Mouse (Mus musculus): ENCODE results near the gene Lrrc27. TPM values are rescaled to one million over a fixed set of nuclear protein-coding genes. Genes with fewer than 3 reads are reported as not detected.
A peak's percentile ranks its signal among the peaks of the same experiment; 100 is the strongest.

Lrrc27 gene
- polyA plus RNA-seq, 1 experiment, result 14.3 TPM

- Histone ChIP-seq H3K4me1 (ENCODE audit: control insufficient read depth, insufficient read depth, low read length) (no peaks in the 10 kb centered on the region; the same call in 1 of the 2 replicates), H3K27me3 (ENCODE audit: control insufficient read depth, insufficient read depth, low read length) (no peaks in the 10 kb centered on the region), H3K4me3 (replicated peaks; ENCODE audit: insufficient read depth, low read depth, low read length) (no peak overlapping the region), H3K27ac (ENCODE audit: insufficient read depth, low read length) (no peak overlapping the region)
- DNase-seq, result no peak
- TF ChIP-seq CTCF (IDR thresholded peaks at IDR 0.05; ENCODE audit: borderline replicate concordance, insufficient read depth, low read depth, low read length), result no peak
- TF ChIP-seq POLR2A (IDR thresholded peaks at IDR 0.05; ENCODE audit: borderline replicate concordance, insufficient read depth, low read length), result no peak
- WGBS, result 79% methylated on average over 10 of the region's 10 CpGs
Observed at GRCm38 (mm10) chr7:139257752-139258542, 45.2 kb downstream of the Lrrc27 start.

DNA sequence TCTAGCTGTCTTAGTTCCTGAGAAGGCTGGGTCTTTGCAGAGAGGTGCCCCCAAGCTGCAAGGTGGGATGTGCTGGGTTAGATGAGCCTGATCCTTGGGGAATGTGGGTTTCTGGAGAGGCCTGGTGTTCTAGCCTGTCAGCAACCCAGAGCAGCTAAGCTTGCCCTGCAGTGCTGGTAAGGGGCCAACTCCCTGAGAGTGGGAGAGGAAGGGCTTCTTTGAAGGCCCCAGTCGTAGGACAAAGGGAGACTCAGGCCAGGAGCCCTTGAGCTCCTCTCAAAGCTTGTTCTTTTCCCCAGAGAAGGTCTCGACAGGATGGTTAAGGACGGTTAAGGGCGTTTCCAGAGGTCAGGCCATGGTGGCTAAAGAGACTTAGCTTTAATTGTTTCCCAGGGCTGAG lies 51.5 kb downstream of the Lrrc27 start:
- WGBS, result 66% methylated on average over 4 of the region's 4 CpGs
- no peak overlapping the region for H3K4me3 ChIP-seq (replicated peaks; ENCODE audit: insufficient read depth, low read depth, low read length)
- peaks cover 18% of the 10 kb centered on the region for H3K4me1 ChIP-seq (ENCODE audit: control insufficient read depth, insufficient read depth, low read length)
- H3K27ac ChIP-seq (ENCODE audit: insufficient read depth, low read length), result no peak overlapping the region
- no peaks in the 10 kb centered on the region for H3K27me3 ChIP-seq (ENCODE audit: control insufficient read depth, insufficient read depth, low read length)
- DNase-seq, result no peak
- TF ChIP-seq CTCF (IDR thresholded peaks at IDR 0.05; ENCODE audit: borderline replicate concordance, insufficient read depth, low read depth, low read length) (no peak), POLR2A (IDR thresholded peaks at IDR 0.05; ENCODE audit: borderline replicate concordance, insufficient read depth, low read length) (no peak)

DNA sequence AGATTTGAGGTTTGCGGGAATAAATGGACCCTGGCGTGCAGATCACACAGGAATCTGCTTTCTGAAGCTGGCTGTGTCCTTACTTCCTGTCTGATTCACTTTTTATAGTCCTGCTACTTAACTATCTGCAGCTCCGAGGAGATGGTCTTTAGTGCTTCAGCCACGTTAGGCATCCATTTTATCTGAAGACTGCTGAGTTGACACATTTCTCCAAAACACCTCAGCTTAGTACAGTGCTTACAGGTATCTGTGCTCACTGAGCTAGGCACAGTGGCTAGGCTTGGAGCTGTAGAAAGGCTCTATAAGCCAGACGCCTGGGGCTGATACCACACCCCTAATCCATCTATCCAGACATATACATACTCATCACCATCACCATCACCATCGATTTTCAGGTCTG lies 52.8 kb downstream of the Lrrc27 start:
- TF ChIP-seq POLR2A (IDR thresholded peaks at IDR 0.05; ENCODE audit: borderline replicate concordance, insufficient read depth, low read length) (no peak), CTCF (IDR thresholded peaks at IDR 0.05; ENCODE audit: borderline replicate concordance, insufficient read depth, low read depth, low read length) (no peak)
- no peak for DNase-seq
- Histone ChIP-seq H3K4me1 (ENCODE audit: control insufficient read depth, insufficient read depth, low read length) (peaks cover 18% of the 10 kb centered on the region), H3K27ac (ENCODE audit: insufficient read depth, low read length) (no peak overlapping the region), H3K27me3 (ENCODE audit: control insufficient read depth, insufficient read depth, low read length) (no peaks in the 10 kb centered on the region), H3K4me3 (replicated peaks; ENCODE audit: insufficient read depth, low read depth, low read length) (no peak overlapping the region)
- 93% methylated on average over 6 of the region's 6 CpGs for WGBS

- Histone ChIP-seq H3K4me1 (ENCODE audit: control insufficient read depth, insufficient read depth, low read length) (peaks cover 18% of the 10 kb centered on the region), H3K4me3 (replicated peaks; ENCODE audit: insufficient read depth, low read depth, low read length) (no peak overlapping the region), H3K27ac (ENCODE audit: insufficient read depth, low read length) (peak overlapping the region; percentile 29), H3K27me3 (ENCODE audit: control insufficient read depth, insufficient read depth, low read length) (no peaks in the 10 kb centered on the region)
- peak; percentile 72 to 76 for DNase-seq
- TF ChIP-seq POLR2A (IDR thresholded peaks at IDR 0.05; ENCODE audit: borderline replicate concordance, insufficient read depth, low read length) (no peak), CTCF (IDR thresholded peaks at IDR 0.05; ENCODE audit: borderline replicate concordance, insufficient read depth, low read depth, low read length) (no peak)
- 3% methylated on average over 6 of the region's 6 CpGs for WGBS
Observed at GRCm38 (mm10) chr7:139266431-139266830, 53.6 kb downstream of the Lrrc27 start.

DNA sequence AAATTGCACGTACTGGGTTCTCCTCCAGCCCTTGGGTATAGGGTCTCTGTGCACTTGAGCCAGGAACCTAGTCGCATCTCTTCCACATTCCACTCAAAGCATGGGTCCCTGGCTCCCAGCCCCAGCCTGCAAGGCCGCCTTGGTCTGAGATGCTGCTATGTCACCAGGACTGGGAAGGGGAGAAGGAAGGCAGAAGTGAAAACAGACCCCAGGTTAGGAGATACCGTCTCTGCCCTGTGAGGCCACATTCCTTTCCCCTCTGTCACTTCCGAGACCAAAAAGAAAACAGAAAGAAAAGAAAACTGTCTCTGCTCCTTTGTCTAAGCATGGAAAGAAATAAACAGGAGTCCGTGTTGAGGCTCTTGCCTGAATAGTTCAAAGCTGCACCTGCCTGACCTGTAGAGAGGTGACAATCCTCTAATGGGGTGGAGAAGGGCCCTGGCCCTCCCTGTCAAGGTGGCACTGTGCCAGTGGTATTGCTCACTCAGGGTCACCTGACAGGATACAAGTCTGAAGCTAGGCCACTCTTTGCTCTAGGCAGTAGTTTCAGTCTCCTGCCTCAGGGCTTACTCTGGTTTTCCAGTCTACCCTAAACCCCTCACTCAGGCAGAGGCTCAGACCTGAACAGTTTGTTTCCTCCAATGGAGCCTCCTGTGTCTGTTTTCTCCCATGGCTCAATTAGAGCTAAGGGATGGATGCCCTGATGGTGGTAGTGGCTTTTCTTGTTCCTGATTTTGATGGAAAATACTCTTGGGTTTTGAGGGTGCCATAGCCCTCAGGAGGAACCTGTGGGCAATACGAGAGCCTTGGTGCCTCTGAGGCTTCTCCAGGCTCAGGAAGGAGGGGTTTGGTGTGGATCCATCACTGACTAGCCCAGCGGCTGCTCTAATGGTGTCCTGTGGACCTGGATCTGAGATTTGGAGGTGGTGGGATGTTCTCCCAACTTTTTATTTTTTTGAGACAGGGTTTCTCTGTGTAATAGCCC lies 54.4 kb downstream of the Lrrc27 start:
- DNase-seq, result peak in 1 of 2 experiments; percentile 31
- Histone ChIP-seq H3K27ac (ENCODE audit: insufficient read depth, low read length) (peak overlapping the region; percentile 29), H3K27me3 (ENCODE audit: control insufficient read depth, insufficient read depth, low read length) (no peaks in the 10 kb centered on the region), H3K4me1 (ENCODE audit: control insufficient read depth, insufficient read depth, low read length) (peaks cover 22% of the 10 kb centered on the region), H3K4me3 (replicated peaks; ENCODE audit: insufficient read depth, low read depth, low read length) (no peak overlapping the region)
- TF ChIP-seq CTCF (IDR thresholded peaks at IDR 0.05; ENCODE audit: borderline replicate concordance, insufficient read depth, low read depth, low read length) (no peak), POLR2A (IDR thresholded peaks at IDR 0.05; ENCODE audit: borderline replicate concordance, insufficient read depth, low read length) (no peak)
- WGBS, result 74% methylated on average over 8 of the region's 8 CpGs

GRCm38 (mm10) chr7:139270738-139271137 lies 58.0 kb downstream of the Lrrc27 start:
- no peak for DNase-seq
- no peaks in the 10 kb centered on the region for H3K27me3 ChIP-seq (ENCODE audit: control insufficient read depth, insufficient read depth, low read length)
- peaks cover 45% of the 10 kb centered on the region for H3K4me1 ChIP-seq (ENCODE audit: control insufficient read depth, insufficient read depth, low read length)
- no peak overlapping the region for H3K4me3 ChIP-seq (replicated peaks; ENCODE audit: insufficient read depth, low read depth, low read length)
- TF ChIP-seq POLR2A (IDR thresholded peaks at IDR 0.05; ENCODE audit: borderline replicate concordance, insufficient read depth, low read length), result no peak
- TF ChIP-seq CTCF (IDR thresholded peaks at IDR 0.05; ENCODE audit: borderline replicate concordance, insufficient read depth, low read depth, low read length), result no peak
- H3K27ac ChIP-seq (ENCODE audit: insufficient read depth, low read length), result no peak overlapping the region
- WGBS, result 87% methylated on average over 1 of the region's 1 CpGs

GRCm38 (mm10) chr7:139271871-139272270 lies 59.1 kb downstream of the Lrrc27 start:
- 77% methylated on average over 5 of the region's 5 CpGs for WGBS
- H3K4me3 ChIP-seq (replicated peaks; ENCODE audit: insufficient read depth, low read depth, low read length), result no peak overlapping the region
- H3K27ac ChIP-seq (ENCODE audit: insufficient read depth, low read length), result no peak overlapping the region
- H3K27me3 ChIP-seq (ENCODE audit: control insufficient read depth, insufficient read depth, low read length), result no peaks in the 10 kb centered on the region
- peaks cover 37% of the 10 kb centered on the region for H3K4me1 ChIP-seq (ENCODE audit: control insufficient read depth, insufficient read depth, low read length)
- no peak for DNase-seq
- TF ChIP-seq CTCF (IDR thresholded peaks at IDR 0.05; ENCODE audit: borderline replicate concordance, insufficient read depth, low read depth, low read length), result no peak
- TF ChIP-seq POLR2A (IDR thresholded peaks at IDR 0.05; ENCODE audit: borderline replicate concordance, insufficient read depth, low read length), result no peak

Data from cerebellum, adult 2 months (tissue).